9 mouse cellular contexts compared by ENCODE assay signal in the genomic region with DNA sequence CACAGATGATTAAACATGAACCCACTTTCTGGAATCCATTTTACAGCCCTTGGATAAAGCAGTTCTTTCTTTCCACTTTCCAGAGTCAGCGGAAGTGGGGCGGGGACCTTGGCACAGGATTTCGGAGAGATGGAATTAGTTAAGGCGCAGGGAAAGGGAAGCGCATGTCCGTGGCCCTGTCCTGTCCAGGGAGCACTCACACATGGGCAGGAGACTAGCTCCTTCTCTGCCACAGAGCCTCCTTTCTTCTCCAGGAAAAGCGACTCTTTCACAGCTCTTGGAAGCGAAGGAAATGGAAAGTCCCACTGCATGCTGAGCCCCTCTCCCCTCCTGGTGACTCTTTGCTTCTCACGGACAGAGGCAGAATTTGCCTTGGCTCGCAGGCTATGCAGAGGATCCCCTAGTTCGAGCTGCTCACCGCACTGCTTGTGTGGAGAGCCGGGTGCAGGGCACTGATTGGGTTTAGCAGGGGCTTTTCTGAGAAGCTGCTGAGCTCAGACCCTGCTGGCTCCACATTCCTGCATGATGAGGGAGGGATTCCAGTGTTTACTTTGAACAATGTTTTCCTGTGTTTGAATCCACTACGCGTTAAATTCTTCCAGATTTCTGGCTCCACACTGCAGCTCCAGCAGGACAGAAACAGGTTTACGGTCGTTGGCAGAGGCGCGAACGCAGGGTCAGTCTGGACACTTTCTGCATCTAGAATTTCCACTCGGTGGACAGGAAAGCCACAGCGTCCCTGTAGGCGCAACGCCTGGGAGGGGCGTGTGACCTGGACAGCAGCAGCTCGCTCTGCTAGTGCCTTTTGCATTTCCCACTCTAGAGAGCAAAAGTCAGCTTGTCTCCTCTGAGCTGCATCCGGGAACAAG. TPM values are rescaled to one million over a fixed set of nuclear protein-coding genes. Genes with fewer than 3 reads are reported as not detected.
DNase-seq lines count a peak whose midpoint lies in the region; ATAC-seq and TF ChIP-seq lines count a peak whose summit lies in the region.
"Had no signal": no experiment of that assay in that cellular context is flagged by ENCODE, and none has a peak within 500 bp of the region (broad histone marks: within the 10 kb centered on the region; RNA-seq: fewer than 3 reads in every experiment).

No protein-coding gene starts in this region.

- no peaks in the 10 kb centered on the region for H3K27me3 ChIP-seq in heart, embryonic 10.5 days (ENCODE audit: insufficient read depth, poor library complexity, severe bottlenecking)
- H3K27me3 ChIP-seq in liver, embryonic 12.5 days (replicated peaks): peaks cover 25% of the 10 kb centered on the region
- H3K27me3 ChIP-seq in neural tube, embryonic 14.5 days (ENCODE audit: control insufficient read depth, insufficient read depth, low read length): no peaks in the 10 kb centered on the region

- WGBS in heart, embryonic 10.5 days: 4% methylated on average over 27 of the region's 27 CpGs
- WGBS in liver, embryonic 12.5 days (ENCODE audit: insufficient replicate concordance): 13% methylated on average over 27 of the region's 27 CpGs
- 7% methylated on average over 27 of the region's 27 CpGs for WGBS in neural tube, embryonic 14.5 days

- ATAC-seq in liver, embryonic 12.5 days: no peak
- peak; percentile 78 for ATAC-seq in neural tube, embryonic 14.5 days (ENCODE audit: low read depth)

- H3K4me2 ChIP-seq in liver, embryonic 12.5 days: peak overlapping the region; percentile 48
- H3K4me2 ChIP-seq in neural tube, embryonic 14.5 days (ENCODE audit: low read depth, low read length): peak overlapping the region; percentile 39

- peak overlapping the region; percentile 80 for H3K27ac ChIP-seq in embryonic fibroblast, embryonic 13.5 days (ENCODE audit: insufficient read depth, low read length)
- H3K27ac ChIP-seq in heart, embryonic 10.5 days: peak overlapping the region; percentile 85
- H3K27ac ChIP-seq in liver, embryonic 12.5 days: peak overlapping the region; percentile 23; the same call in 1 of the 2 replicates
- H3K27ac ChIP-seq in neural tube, embryonic 14.5 days (ENCODE audit: low read depth, low read length): peak overlapping the region; percentile 81

- TF ChIP-seq POLR2A in embryonic fibroblast, embryonic 13.5 days (IDR thresholded peaks at IDR 0.05; ENCODE audit: low read depth, low read length): peak; percentile 55

- H3K36me3 ChIP-seq in heart, embryonic 10.5 days: no peaks in the 10 kb centered on the region
- no peaks in the 10 kb centered on the region for H3K36me3 ChIP-seq in liver, embryonic 12.5 days
- no peaks in the 10 kb centered on the region for H3K36me3 ChIP-seq in neural tube, embryonic 14.5 days (ENCODE audit: control insufficient read depth, insufficient read depth, low read length)

- DNase-seq in adrenal gland, postnatal 36 days: peak; percentile 34 to 44
- DNase-seq in adrenal gland, adult 8-10 months: no peak
- DNase-seq in heart, embryonic 10.5 days (ENCODE audit: low spot score): peak; percentile 82
- peak; percentile 8 to 21 for DNase-seq in kidney, adult 8-10 months
- DNase-seq in thymus, postnatal 0 days (ENCODE audit: low spot score): no peak

- H3K9me3 ChIP-seq in heart, embryonic 10.5 days: no peaks in the 10 kb centered on the region
- no peaks in the 10 kb centered on the region for H3K9me3 ChIP-seq in liver, embryonic 12.5 days (replicated peaks)
- no peaks in the 10 kb centered on the region for H3K9me3 ChIP-seq in neural tube, embryonic 14.5 days (ENCODE audit: control insufficient read depth, low read length)

- H3K4me3 ChIP-seq in embryonic fibroblast, embryonic 13.5 days (ENCODE audit: insufficient read depth, low read length): peak overlapping the region; percentile 8
- peak overlapping the region; percentile 54 for H3K4me3 ChIP-seq in heart, embryonic 10.5 days
- H3K4me3 ChIP-seq in liver, embryonic 12.5 days: no peak overlapping the region
- H3K4me3 ChIP-seq in neural tube, embryonic 14.5 days (ENCODE audit: low read depth, low read length): peak overlapping the region; percentile 7; the same call in 1 of the 2 replicates

- peaks cover 12% of the 10 kb centered on the region for H3K4me1 ChIP-seq in embryonic fibroblast, embryonic 13.5 days (ENCODE audit: control insufficient read depth, insufficient read depth, low read length)
- H3K4me1 ChIP-seq in heart, embryonic 10.5 days: peaks cover 17% of the 10 kb centered on the region
- H3K4me1 ChIP-seq in liver, embryonic 12.5 days: no peaks in the 10 kb centered on the region
- H3K4me1 ChIP-seq in neural tube, embryonic 14.5 days (ENCODE audit: control insufficient read depth, insufficient read depth, low read length): peaks cover 7% of the 10 kb centered on the region

- H3K9ac ChIP-seq in liver, embryonic 12.5 days: no peak overlapping the region
- peak overlapping the region; percentile 47; the same call in 1 of the 2 replicates for H3K9ac ChIP-seq in neural tube, embryonic 14.5 days (replicated peaks; ENCODE audit: low read depth, low read length)

- TF ChIP-seq CTCF in embryonic fibroblast, embryonic 13.5 days (IDR thresholded peaks at IDR 0.05; ENCODE audit: borderline replicate concordance, insufficient read depth, low read length): no peak

RNA-seq across cellular contexts. Expression of a gene that starts 16.0 kb away (rescaled TPM):
- total RNA-seq in adrenal gland, postnatal 36 days (2021): not detected
- total RNA-seq in adrenal gland, adult 8-10 months (2022): under 1 TPM in 1 of 4 experiments, not detected in 3; 0.35 TPM
- polyA plus RNA-seq in embryonic fibroblast, embryonic 13.5 days (2011; ENCODE audit: insufficient read length, low read depth, missing spikeins): not detected in 2 replicates
- 0.31 TPM in 1 of 2 replicates, not detected in the other for polyA plus RNA-seq in heart, embryonic 10.5 days (2016; fragmentation: Nextera tagmentation; extraction: Ambion mirVana)
- not detected in 2 replicates for polyA plus RNA-seq in liver, embryonic 12.5 days (2016; fragmentation: Nextera tagmentation; extraction: Ambion mirVana)
- polyA plus RNA-seq in neural tube, embryonic 14.5 days (2014; fragmentation: Nextera tagmentation; extraction: Ambion mirVana): not detected in 2 replicates
- 0.24 TPM in 1 of 2 replicates, not detected in the other for polyA plus RNA-seq in thymus, postnatal 0 days (2015; fragmentation: Nextera tagmentation; extraction: Ambion mirVana)
- polyA plus RNA-seq: C2C12 had no signal

Comparison
In these comparisons a context has a peak if more than half of its experiments do, and no peak if none do; other contexts are left out.
1. DNase-seq: peak in adrenal gland, postnatal 36 days (2 of 2), heart, embryonic 10.5 days (single experiment) and kidney, adult 8-10 months (2 of 2); none in adrenal gland, adult 8-10 months (single experiment) and thymus, postnatal 0 days (single experiment).
2. H3K27ac ChIP-seq: peak in every context shown above with its lines; median percentile 85 in heart, embryonic 10.5 days; 81 in neural tube, embryonic 14.5 days; 80 in embryonic fibroblast, embryonic 13.5 days; 23 in liver, embryonic 12.5 days.